Mouse (Mus musculus) retina, adult 2 months (tissue): ENCODE results near the gene Gm7982.
"Not testable (repeated sequence)": the region's sequence is repeated elsewhere in the genome, so short reads cannot be mapped to it uniquely, and the experiment has no call there.

Experiments used
- DNase-seq: peaks from one replicate; pipeline ENCODE4 v3.0.0-alpha.2; 2012; ENCODE audit warnings: low read depth, low spot score

Gm7982 gene

GRCm38 (mm10) chr5:95741714-95742113, at the start of gene Gm7982:
Gm7982 (plus strand) TSS chr5:95742014.
- not testable (repeated sequence) for DNase-seq

GRCm38 (mm10) chr5:95736073-95736472, 5.7 kb upstream of the Gm7982 start, which contains the start of gene Gm7978:
Gm7978 (minus strand) TSS chr5:95736173.
- DNase-seq: not testable (repeated sequence)

GRCm38 (mm10) chr5:95775690-95776089, 33.9 kb downstream of the Gm7982 start, which contains the start of gene E330014E10Rik:
E330014E10Rik (plus strand) TSS chr5:95775990.
- not testable (repeated sequence) for DNase-seq
